Mouse (Mus musculus) gastrocnemius, adult 8-10 months (tissue): Measurements from ENCODE around the gene Mtrr. TPM values are rescaled to one million over a fixed set of nuclear protein-coding genes. Genes with fewer than 3 reads are reported as not detected.
"Not testable (repeated sequence)": the region's sequence is repeated elsewhere in the genome, so short reads cannot be mapped to it uniquely, and the experiment has no call there.

Experiments
- DNase-seq, 2 experiments: peaks; one replicate each; pipeline ENCODE4 v3.0.0; 2022; ENCODE audit warnings: low spot score in 2 of 2
- total RNA-seq, 4 experiments: library from RNA; stranded (reverse); gene quantifications; 2 replicates each; pipeline ENCODE4 v1.2.4; 2022

Mtrr gene
- total RNA-seq, 4 experiments from 2014 or later: 23.5 to 27.7 (median 25.2) TPM

- no peak for DNase-seq
Observed at GRCm38 (mm10) chr13:68569589-68570336, 12.2 kb downstream of the Mtrr start.

GRCm38 (mm10) chr13:68568548-68568947, 13.4 kb downstream of the Mtrr start:
- DNase-seq: no peak

- no peak for DNase-seq
Observed at GRCm38 (mm10) chr13:68568110-68568509, 13.8 kb downstream of the Mtrr start.

- not testable (repeated sequence) for DNase-seq
Observed at GRCm38 (mm10) chr13:68553391-68553790, 28.6 kb downstream of the Mtrr start.

Other genes with a start within 250 kb of the Mtrr start
- gene Fastkd3, start 85 bp upstream of the Mtrr start, total RNA-seq: 10 to 100 TPM in 3 of 4 experiments, 1 to 10 TPM in 1; 8.5 to 12.2 (median 10.8) TPM
- under 1 TPM in 1 of 4 experiments, not detected in 3; 0.27 TPM for gene 1700001L19Rik, start 15.3 kb upstream of the Mtrr start, total RNA-seq